Mouse (Mus musculus) MEL (cell line): ENCODE results near the gene Cpn2. TPM values are rescaled to one million over a fixed set of nuclear protein-coding genes. Genes with fewer than 3 reads are reported as not detected.

ENCODE experiments used
- DNase-seq: peaks from one replicate; pipeline ENCODE4 v3.0.0; 2011; ENCODE audit warnings: low read depth, low spot score
- H3K27ac ChIP-seq: 2 replicates; pipeline ENCODE4 v1.5.1; 2012; ENCODE audit warnings: low read depth, mild to moderate bottlenecking, control low read depth, low read length, moderate library complexity; ENCODE audit not compliant: control insufficient read depth
- H3K27me3 ChIP-seq, 2 experiments: fragments of 150-350 bp in 1 of 2; sonication (generic) in 1 of 2; 2 replicates each; pipeline ENCODE4 v1.6.1; 2012; ENCODE audit warnings: low read length in 2 of 2, mild to moderate bottlenecking in 2 of 2, improper control_type of control experiment in 1 of 2, moderate library complexity in 1 of 2; ENCODE audit not compliant: insufficient read depth in 2 of 2, control insufficient read depth in 1 of 2
- H3K36me3 ChIP-seq, 2 experiments: 2 replicates each; pipeline ENCODE4 v1.6.1; 2012 to 2014; ENCODE audit warnings: low read length in 2 of 2, improper control_type of control experiment in 1 of 2, inconsistent platforms in 1 of 2, mild to moderate bottlenecking in 1 of 2; ENCODE audit not compliant: insufficient read depth in 2 of 2, control insufficient read depth in 1 of 2
- H3K4me1 ChIP-seq, 2 experiments: fragments of 150-350 bp in 1 of 2; sonication (generic) in 1 of 2; 2 replicates each; pipeline ENCODE4 v1.6.1; 2012; ENCODE audit warnings: low read length in 2 of 2, improper control_type of control experiment in 1 of 2, mild to moderate bottlenecking in 1 of 2; ENCODE audit not compliant: insufficient read depth in 2 of 2, control insufficient read depth in 1 of 2
- H3K4me3 ChIP-seq, 2 experiments: fragments of 150-350 bp in 1 of 2; sonication (generic) in 1 of 2; 2 replicates each; pipeline ENCODE4 v1.5.1; 2012; ENCODE audit warnings: low read depth in 2 of 2, low read length in 2 of 2, mild to moderate bottlenecking in 2 of 2, moderate library complexity in 2 of 2, control low read depth in 1 of 2, improper control_type of control experiment in 1 of 2; ENCODE audit not compliant: control insufficient read depth in 1 of 2, insufficient read depth in 1 of 2
- H3K79me2 ChIP-seq: 2 replicates; pipeline ENCODE4 v1.6.1; 2012; ENCODE audit warnings: mild to moderate bottlenecking, low read length, moderate library complexity; ENCODE audit not compliant: control insufficient read depth, poor library complexity, insufficient read depth
- H3K9ac ChIP-seq: 2 replicates; pipeline ENCODE4 v1.6.1; 2012; ENCODE audit warnings: low read depth, mild to moderate bottlenecking, control low read depth, low read length, moderate library complexity; ENCODE audit not compliant: control insufficient read depth, poor library complexity, severe bottlenecking
- H3K9me3 ChIP-seq: fragments of 150-350 bp; sonication (generic); replicated peaks from 2 replicates; pipeline ENCODE4 v1.6.1; 2012; ENCODE audit warnings: mild to moderate bottlenecking, low read length, improper control_type of control experiment, moderate library complexity; ENCODE audit not compliant: insufficient read depth
- BHLHE40 ChIP-seq: IDR thresholded peaks from 2 replicates; pipeline ENCODE4 v1.6.1; 2012; ENCODE audit warnings: low read depth, mild to moderate bottlenecking, inconsistent platforms, low read length, improper control_type of control experiment, borderline replicate concordance
- CHD1 ChIP-seq: IDR thresholded peaks from 2 replicates; pipeline ENCODE4 v1.6.1; 2012; ENCODE audit warnings: low read depth, mild to moderate bottlenecking, inconsistent platforms, low read length, improper control_type of control experiment
- CHD2 ChIP-seq: IDR thresholded peaks from 2 replicates; pipeline ENCODE4 v1.6.1; 2011; ENCODE audit warnings: low read length, improper control_type of control experiment
- CTCF ChIP-seq, 3 experiments: IDR thresholded peaks in 2 of 3; conservative IDR thresholded peaks in 1 of 3; 2 replicates each; pipeline ENCODE4 v1.5.1; 2011 to 2012; ENCODE audit warnings: low read length in 3 of 3, low read depth in 2 of 3, mild to moderate bottlenecking in 2 of 3, improper control_type of control experiment in 1 of 3, inconsistent platforms in 1 of 3, mixed read lengths in 1 of 3, moderate library complexity in 1 of 3; ENCODE audit not compliant: control insufficient read depth in 1 of 3, insufficient read depth in 1 of 3, poor library complexity in 1 of 3, severe bottlenecking in 1 of 3
- ELF1 ChIP-seq: IDR thresholded peaks from 2 replicates; pipeline ENCODE4 v1.6.1; 2014; ENCODE audit warnings: low read depth, mild to moderate bottlenecking, inconsistent platforms, low read length, improper control_type of control experiment, moderate library complexity
- EP300 ChIP-seq, 2 experiments: IDR thresholded peaks; 2 replicates each; pipeline ENCODE4 v1.6.1; 2011; ENCODE audit warnings: improper control_type of control experiment in 2 of 2, low read length in 2 of 2, low read depth in 1 of 2, mild to moderate bottlenecking in 1 of 2
- ETS1 ChIP-seq: IDR thresholded peaks from 2 replicates; pipeline ENCODE4 v1.6.1; 2012; ENCODE audit warnings: low read depth, mild to moderate bottlenecking, inconsistent platforms, low read length, improper control_type of control experiment, moderate library complexity
- GABPA ChIP-seq: IDR thresholded peaks from 2 replicates; pipeline ENCODE4 v1.6.1; 2012; ENCODE audit warnings: low read depth, mild to moderate bottlenecking, inconsistent platforms, low read length, improper control_type of control experiment, moderate library complexity
- GATA1 ChIP-seq: IDR thresholded peaks from 2 replicates; pipeline ENCODE4 v1.6.1; 2011; ENCODE audit warnings: low read depth, low read length, improper control_type of control experiment
- HCFC1 ChIP-seq: IDR thresholded peaks from 2 replicates; pipeline ENCODE4 v1.6.1; 2012; ENCODE audit warnings: low read depth, mild to moderate bottlenecking, inconsistent platforms, low read length, improper control_type of control experiment, moderate library complexity
- KAT2A ChIP-seq: conservative IDR thresholded peaks from 2 replicates; pipeline ENCODE4 v1.6.1; 2012; ENCODE audit warnings: low read depth, low read length, improper control_type of control experiment, inconsistent platforms
- MAFK ChIP-seq: IDR thresholded peaks from 2 replicates; pipeline ENCODE4 v1.6.1; 2011; ENCODE audit warnings: low read depth, mild to moderate bottlenecking, low read length, improper control_type of control experiment, borderline replicate concordance
- MAX ChIP-seq: IDR thresholded peaks from 2 replicates; pipeline ENCODE4 v1.6.1; 2011; ENCODE audit warnings: low read length, improper control_type of control experiment
- MAZ ChIP-seq: IDR thresholded peaks from 2 replicates; pipeline ENCODE4 v1.6.1; 2012; ENCODE audit warnings: low read depth, mild to moderate bottlenecking, inconsistent platforms, low read length, improper control_type of control experiment
- MEF2A ChIP-seq: IDR thresholded peaks from 2 replicates; pipeline ENCODE4 v1.6.1; 2014; ENCODE audit warnings: low read depth, mild to moderate bottlenecking, inconsistent platforms, low read length, improper control_type of control experiment; ENCODE audit not compliant: poor library complexity, insufficient replicate concordance, severe bottlenecking; ENCODE audit errors: extremely low read depth
- MXI1 ChIP-seq: IDR thresholded peaks from 2 replicates; pipeline ENCODE4 v1.6.1; 2011; ENCODE audit warnings: mild to moderate bottlenecking, low read depth, low read length, improper control_type of control experiment
- MYB ChIP-seq: IDR thresholded peaks from 2 replicates; pipeline ENCODE4 v1.6.1; 2011; ENCODE audit warnings: mild to moderate bottlenecking, low read depth, low read length, improper control_type of control experiment
- MYC ChIP-seq: IDR thresholded peaks from 2 replicates; pipeline ENCODE4 v1.6.1; 2011; ENCODE audit warnings: low read depth, mild to moderate bottlenecking, low read length, improper control_type of control experiment, moderate library complexity
- NRF1 ChIP-seq: IDR thresholded peaks from 2 replicates; pipeline ENCODE4 v1.6.1; 2014; ENCODE audit warnings: low read depth, mild to moderate bottlenecking, inconsistent platforms, low read length, improper control_type of control experiment, moderate library complexity; ENCODE audit not compliant: poor library complexity, insufficient read depth, severe bottlenecking
- POLR2AphosphoS2 ChIP-seq: IDR thresholded peaks from 2 replicates; pipeline ENCODE4 v1.6.1; 2011; ENCODE audit warnings: low read length, improper control_type of control experiment
- POLR2AphosphoS5 ChIP-seq: IDR thresholded peaks from 2 replicates; pipeline ENCODE4 v1.6.1; 2012; ENCODE audit warnings: low read depth, borderline replicate concordance, mild to moderate bottlenecking, inconsistent platforms, low read length, moderate library complexity, mixed read lengths
- RAD21 ChIP-seq: IDR thresholded peaks from 2 replicates; pipeline ENCODE4 v1.6.1; 2011; ENCODE audit warnings: mild to moderate bottlenecking, low read depth, low read length, improper control_type of control experiment
- RCOR1 ChIP-seq: IDR thresholded peaks from 2 replicates; pipeline ENCODE4 v1.6.1; 2012; ENCODE audit warnings: low read depth, mild to moderate bottlenecking, inconsistent platforms, low read length, improper control_type of control experiment
- SIN3A ChIP-seq: IDR thresholded peaks from 2 replicates; pipeline ENCODE4 v1.6.1; 2012; ENCODE audit warnings: low read length, improper control_type of control experiment, inconsistent platforms
- SMC3 ChIP-seq: IDR thresholded peaks from 2 replicates; pipeline ENCODE4 v1.6.1; 2011; ENCODE audit warnings: low read depth, low read length, improper control_type of control experiment
- TAL1 ChIP-seq: IDR thresholded peaks from 2 replicates; pipeline ENCODE4 v1.6.1; 2012; ENCODE audit warnings: mild to moderate bottlenecking, inconsistent platforms, low read length, moderate library complexity, mixed read lengths
- TBP ChIP-seq: IDR thresholded peaks from 2 replicates; pipeline ENCODE4 v1.8.0; 2011; ENCODE audit warnings: low read depth, low read length, improper control_type of control experiment
- TCF12 ChIP-seq: IDR thresholded peaks from 2 replicates; pipeline ENCODE4 v1.6.1; 2014; ENCODE audit warnings: low read depth, mild to moderate bottlenecking, inconsistent platforms, low read length, improper control_type of control experiment, moderate library complexity
- UBTF ChIP-seq: IDR thresholded peaks from 2 replicates; pipeline ENCODE4 v1.6.1; 2012; ENCODE audit warnings: low read depth, mild to moderate bottlenecking, inconsistent platforms, low read length, improper control_type of control experiment, moderate library complexity, borderline replicate concordance; ENCODE audit not compliant: insufficient read depth
- USF1 ChIP-seq: IDR thresholded peaks from 2 replicates; pipeline ENCODE4 v1.6.1; 2014; ENCODE audit warnings: low read depth, mild to moderate bottlenecking, inconsistent platforms, low read length, improper control_type of control experiment, moderate library complexity
- USF2 ChIP-seq, 2 experiments: IDR thresholded peaks; 2 replicates each; pipeline ENCODE4 v1.6.1; 2011 to 2012; ENCODE audit warnings: improper control_type of control experiment in 2 of 2, low read length in 2 of 2, borderline replicate concordance in 1 of 2, inconsistent platforms in 1 of 2, low read depth in 1 of 2, mild to moderate bottlenecking in 1 of 2; ENCODE audit not compliant: insufficient read depth in 1 of 2
- ZC3H11A ChIP-seq: IDR thresholded peaks from 2 replicates; pipeline ENCODE4 v1.6.1; 2012; ENCODE audit warnings: low read depth, mild to moderate bottlenecking, inconsistent platforms, low read length, improper control_type of control experiment
- ZKSCAN1 ChIP-seq: IDR thresholded peaks from 2 replicates; pipeline ENCODE4 v1.6.1; 2012; ENCODE audit warnings: low read depth, mild to moderate bottlenecking, inconsistent platforms, low read length, improper control_type of control experiment, moderate library complexity
- ZMIZ1 ChIP-seq: IDR thresholded peaks from 2 replicates; pipeline ENCODE4 v1.6.1; 2012; ENCODE audit warnings: low read depth, mild to moderate bottlenecking, inconsistent platforms, low read length, improper control_type of control experiment, moderate library complexity
- ZNF384 ChIP-seq: IDR thresholded peaks from 2 replicates; pipeline ENCODE4 v1.6.1; 2012; ENCODE audit warnings: low read depth, mild to moderate bottlenecking, inconsistent platforms, low read length, improper control_type of control experiment
- polyA plus RNA-seq, 2 experiments: library from polyadenylated mRNA; stranded (reverse) in 1 of 2; unstranded in 1 of 2; fragments of >175 nt in 1 of 2; fragments of >200 nt in 1 of 2; gene quantifications; 2 replicates each; pipeline versions ENCODE4 v1.2.1 to v1.2.4; 2012; ENCODE audit warnings: low replicate concordance in 2 of 2, low read depth in 1 of 2; ENCODE audit not compliant: insufficient read length in 2 of 2, insufficient read depth in 1 of 2, missing spikeins in 1 of 2
- total RNA-seq: library from RNA; depleted of rRNA; stranded (reverse); fragments of 300-350 nt; gene quantifications from 2 replicates; pipeline ENCODE4 v1.2.3, GENCODE M21; 2012

Cpn2 gene
- total and polyA plus RNA-seq, 3 experiments = not detected

- no peak overlapping the region for H3K27ac ChIP-seq
- no peaks in the 10 kb centered on the region for H3K79me2 ChIP-seq
- no peaks in the 10 kb centered on the region for H3K36me3 ChIP-seq
- no peaks in the 10 kb centered on the region for H3K4me1 ChIP-seq
- H3K4me3 ChIP-seq = no peak overlapping the region
- no peaks in the 10 kb centered on the region for H3K9me3 ChIP-seq
- no peak overlapping the region for H3K9ac ChIP-seq
- H3K27me3 ChIP-seq = peaks cover 24 to 25% of the 10 kb centered on the region in 2 experiments
- no peak for DNase-seq
- TF ChIP-seq EP300 (IDR thresholded peaks at IDR 0.05; ENCODE audit: low read depth in 1 of 2, low read length in 2 of 2) (no peak), USF2 (IDR thresholded peaks at IDR 0.05; ENCODE audit: borderline replicate concordance in 1 of 2, insufficient read depth in 1 of 2, low read depth in 1 of 2, low read length in 2 of 2) (no peak), MXI1 (no peak), UBTF (no peak), TBP (no peak), CHD2 (no peak), BHLHE40 (no peak), ZC3H11A (peak; percentile 28; the same call in 1 of the 2 replicates), ELF1 (no peak), SMC3 (peak; percentile 58), RAD21 (peak; percentile 44), CTCF (IDR thresholded peaks at IDR 0.05 in 2 of 3, conservative IDR thresholded peaks at IDR 0.05 in 1 of 3; ENCODE audit: control insufficient read depth in 1 of 3, insufficient read depth in 1 of 3, low read depth in 2 of 3, low read length in 3 of 3, poor library complexity in 1 of 3, severe bottlenecking in 1 of 3) (peak; percentile 13 to 38 (median 20); a peak in 2 of 6 replicates), HCFC1 (no peak), MEF2A (no peak), ETS1 (no peak), TAL1 (no peak), CHD1 (no peak), GABPA (no peak), POLR2AphosphoS2 (no peak), MYB (no peak), MAFK (no peak), GATA1 (no peak), KAT2A (no peak), MAZ (no peak), USF1 (no peak), POLR2AphosphoS5 (no peak), ZMIZ1 (no peak), TCF12 (no peak), ZKSCAN1 (no peak), NRF1 (no peak), MYC (no peak), ZNF384 (no peak), SIN3A (no peak), MAX (no peak), RCOR1 (no peak)
Observed at GRCm38 (mm10) chr16:30213644-30214043, 53.7 kb downstream of the Cpn2 start.
